Mouse (Mus musculus) G1E (cell line): Measurements from ENCODE around the gene Ranbp3l. TPM values are rescaled to one million over a fixed set of nuclear protein-coding genes. Genes with fewer than 3 reads are reported as not detected.

Experiments
- ATAC-seq: 2 replicates; pipeline ENCODE4 v1.8.0; 2016; ENCODE audit warnings: mild to moderate bottlenecking; ENCODE audit not compliant: insufficient number of reproducible peaks, poor library complexity, low FRiP score, severe bottlenecking; ENCODE audit errors: extremely low read depth
- DNase-seq: peaks from one replicate; pipeline ENCODE4 v3.0.0; 2012; ENCODE audit warnings: low spot score
- H3K27me3 ChIP-seq: 2 replicates; pipeline ENCODE4 v1.6.1; 2012; ENCODE audit warnings: mild to moderate bottlenecking, low read length, inconsistent platforms; ENCODE audit not compliant: insufficient read depth
- H3K36me3 ChIP-seq: replicated peaks from 2 replicates; pipeline ENCODE3; 2012; ENCODE audit warnings: mild to moderate bottlenecking, inconsistent platforms
- H3K4me1 ChIP-seq: 2 replicates; pipeline ENCODE4 v1.6.1; 2012; ENCODE audit warnings: low read depth, low read length, inconsistent platforms, mixed read lengths; ENCODE audit not compliant: insufficient read depth
- H3K4me3 ChIP-seq: 2 replicates; pipeline ENCODE4 v1.5.1; 2012; ENCODE audit warnings: low read depth, mild to moderate bottlenecking, inconsistent platforms, low read length, moderate library complexity, mixed read lengths
- H3K9me3 ChIP-seq: replicated peaks from 2 replicates; pipeline ENCODE4 v1.6.1; 2012; ENCODE audit warnings: inconsistent platforms
- CTCF ChIP-seq: IDR thresholded peaks from 2 replicates; pipeline ENCODE4 v1.5.1; 2012; ENCODE audit warnings: low read depth, low read length, inconsistent platforms, mixed read lengths
- GATA1 ChIP-seq: IDR thresholded peaks from 2 replicates; pipeline ENCODE4 v1.6.1; 2012; ENCODE audit warnings: borderline replicate concordance, low read length, inconsistent platforms, mixed read lengths
- GATA2 ChIP-seq: IDR thresholded peaks from 2 replicates; pipeline ENCODE4 v1.6.1; 2012; ENCODE audit warnings: low read depth, low read length, inconsistent platforms, borderline replicate concordance
- POLR2AphosphoS5 ChIP-seq: IDR thresholded peaks from 2 replicates; pipeline ENCODE4 v1.6.1; 2012; ENCODE audit warnings: low read depth, low read length, inconsistent platforms; ENCODE audit not compliant: insufficient replicate concordance
- TAL1 ChIP-seq: conservative IDR thresholded peaks from 2 replicates; pipeline ENCODE4 v1.6.1; 2012; ENCODE audit warnings: low read depth, low read length, inconsistent platforms, mixed read lengths
- polyA plus RNA-seq: library from polyadenylated mRNA; stranded (reverse); fragments of >175 nt; gene quantifications from 2 replicates; pipeline ENCODE4 v1.2.3, GENCODE M21; 2012
- total RNA-seq, 2 experiments: library from RNA; stranded (forward) in 1 of 2; stranded (reverse) in 1 of 2; fragments of 200-1000 nt in 1 of 2; fragments of >200 nt in 1 of 2; fragmentation: Nextera tagmentation in 1 of 2; gene quantifications; 2 replicates each; pipeline ENCODE4 v1.2.3; 2014 to 2017

Gene Ranbp3l
- total and polyA plus RNA-seq, 3 experiments: 0.33 TPM; not detected in 2

- Histone ChIP-seq H3K27me3 (no peaks in the 10 kb centered on the region), H3K4me1 (peaks cover 63% of the 10 kb centered on the region), H3K36me3 (peaks cover 27% of the 10 kb centered on the region), H3K4me3 (peak overlapping the region; percentile 96), H3K9me3 (no peaks in the 10 kb centered on the region)
- DNase-seq: no peak
- no peak for TF ChIP-seq GATA2
- TF ChIP-seq TAL1: no peak
- TF ChIP-seq CTCF: no peak
- no peak for TF ChIP-seq POLR2AphosphoS5
- TF ChIP-seq GATA1: no peak
- no peak for ATAC-seq
These were observed 106.4 kb downstream of the Ranbp3l start for GRCm38 (mm10) chr15:9074139-9074538.

GRCm38 (mm10) chr15:9074671-9075070 lies 106.9 kb downstream of the Ranbp3l start:
- Histone ChIP-seq H3K36me3 (peaks cover 29% of the 10 kb centered on the region), H3K4me3 (peak overlapping the region; percentile 35; the same call in 1 of the 2 replicates), H3K4me1 (peaks cover 63% of the 10 kb centered on the region), H3K27me3 (no peaks in the 10 kb centered on the region), H3K9me3 (no peaks in the 10 kb centered on the region)
- TF ChIP-seq GATA2: 0 out of 2 replicates have a peak, but pooled peaks have one; percentile 34
- TF ChIP-seq CTCF: no peak
- TF ChIP-seq TAL1: peak; percentile 99
- DNase-seq: peak; percentile 77
- ATAC-seq: peak; percentile 73

GRCm38 (mm10) chr15:9075608-9076200 lies 108.0 kb downstream of the Ranbp3l start:
- TF ChIP-seq GATA1: no peak
- no peak for TF ChIP-seq CTCF
- TF ChIP-seq POLR2AphosphoS5: no peak
- no peak for TF ChIP-seq GATA2
- TF ChIP-seq TAL1: no peak
- peak overlapping the region; percentile 67 for H3K4me3 ChIP-seq
- peaks cover 60% of the 10 kb centered on the region for H3K4me1 ChIP-seq
- ATAC-seq: no peak
- DNase-seq: no peak
- peaks cover 29% of the 10 kb centered on the region for H3K36me3 ChIP-seq
- no peaks in the 10 kb centered on the region for H3K27me3 ChIP-seq
- H3K9me3 ChIP-seq: no peaks in the 10 kb centered on the region

GRCm38 (mm10) chr15:9078481-9079300 lies 110.9 kb downstream of the Ranbp3l start:
- no peak for DNase-seq
- Histone ChIP-seq H3K4me1 (peaks cover 82% of the 10 kb centered on the region), H3K36me3 (peaks cover 54% of the 10 kb centered on the region), H3K9me3 (no peaks in the 10 kb centered on the region), H3K4me3 (peak overlapping the region; percentile 51; the same call in 1 of the 2 replicates), H3K27me3 (no peaks in the 10 kb centered on the region)
- ATAC-seq: peak; percentile 46
- peak; percentile 17; the same call in 1 of the 2 replicates for TF ChIP-seq TAL1
- no peak for TF ChIP-seq CTCF

GRCm38 (mm10) chr15:9079626-9080025 lies 111.9 kb downstream of the Ranbp3l start:
- TF ChIP-seq CTCF (no peak), POLR2AphosphoS5 (no peak), TAL1 (no peak)
- ATAC-seq (no peak), DNase-seq (no peak)
- Histone ChIP-seq H3K4me1 (peaks cover 78% of the 10 kb centered on the region), H3K9me3 (no peaks in the 10 kb centered on the region), H3K36me3 (peaks cover 63% of the 10 kb centered on the region), H3K27me3 (no peaks in the 10 kb centered on the region), H3K4me3 (peak overlapping the region; percentile 51; the same call in 1 of the 2 replicates)

GRCm38 (mm10) chr15:9080206-9080605 lies 112.5 kb downstream of the Ranbp3l start:
- ATAC-seq: peak; percentile 47
- no peaks in the 10 kb centered on the region for H3K27me3 ChIP-seq
- peak overlapping the region; percentile 42; the same call in 1 of the 2 replicates for H3K4me3 ChIP-seq
- no peak for DNase-seq
- H3K36me3 ChIP-seq: peaks cover 67% of the 10 kb centered on the region
- peaks cover 79% of the 10 kb centered on the region for H3K4me1 ChIP-seq
- TF ChIP-seq POLR2AphosphoS5 (no peak), TAL1 (peak; percentile 57), GATA1 (no peak)
- no peaks in the 10 kb centered on the region for H3K9me3 ChIP-seq

GRCm38 (mm10) chr15:9081294-9081693 lies 113.5 kb downstream of the Ranbp3l start:
- H3K4me1 ChIP-seq: peaks cover 79% of the 10 kb centered on the region
- H3K36me3 ChIP-seq: peaks cover 69% of the 10 kb centered on the region
- ATAC-seq: no peak
- H3K4me3 ChIP-seq: peak overlapping the region; percentile 44; the same call in 1 of the 2 replicates
- TF ChIP-seq POLR2AphosphoS5 (no peak), GATA2 (no peak), CTCF (no peak), GATA1 (no peak), TAL1 (no peak)
- H3K9me3 ChIP-seq: no peaks in the 10 kb centered on the region
- no peaks in the 10 kb centered on the region for H3K27me3 ChIP-seq
- no peak for DNase-seq
